Mouse (Mus musculus): ENCODE data around the gene Dtd2. TPM values are rescaled to one million over a fixed set of nuclear protein-coding genes. Genes with fewer than 3 reads are reported as not detected.
A peak's percentile ranks its signal among the peaks of the same experiment; 100 is the strongest.

The Dtd2 gene
- polyA plus RNA-seq, 1 experiment from 2014 or later = 34.5 TPM

DNA sequence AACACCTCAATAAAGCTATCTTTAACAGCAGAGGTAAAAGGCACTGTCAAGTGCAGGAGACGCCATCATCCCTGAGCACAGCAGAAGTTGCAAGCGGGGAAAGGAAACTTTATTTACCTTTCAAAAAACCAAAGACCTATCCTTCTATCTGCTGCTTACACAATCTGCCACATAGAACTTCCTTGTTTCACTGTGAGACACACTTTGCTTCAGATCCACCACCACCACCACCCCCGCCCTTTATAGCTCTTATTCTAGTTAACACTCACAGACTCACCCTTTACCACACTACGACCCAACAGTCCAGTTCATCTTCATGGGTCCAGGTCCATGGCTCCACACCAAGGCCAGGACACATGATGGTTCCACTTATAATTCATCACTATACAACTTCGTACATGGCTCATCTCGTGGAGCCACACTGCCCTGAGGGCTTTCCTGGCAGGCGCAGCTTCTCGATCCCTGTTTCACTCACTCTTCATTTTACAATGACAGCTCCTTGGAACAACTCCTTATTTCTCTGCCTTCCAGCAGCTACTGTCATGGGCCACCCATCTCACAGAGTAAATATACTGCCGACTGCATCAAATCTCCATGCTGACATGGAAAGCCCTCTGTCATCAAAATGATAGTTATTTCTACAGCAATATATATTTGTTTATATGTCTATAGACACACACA, 38.2 kb downstream of the Dtd2 start:
- no peak for DNase-seq (ENCODE audit: low spot score)
- Histone ChIP-seq H3K4me2 (ENCODE audit: low read length) (no peak overlapping the region), H3K4me1 (replicated peaks; ENCODE audit: insufficient read depth, low read length) (no peaks in the 10 kb centered on the region; the same call in 1 of the 2 replicates), H3K27ac (no peak overlapping the region), H3K36me3 (ENCODE audit: insufficient read depth, low read length) (no peaks in the 10 kb centered on the region), H3K4me3 (replicated peaks; ENCODE audit: low read depth, low read length) (no peak overlapping the region), H3K9me3 (replicated peaks; ENCODE audit: low read length) (no peaks in the 10 kb centered on the region), H3K9ac (ENCODE audit: low read depth, low read length) (no peak overlapping the region), H3K27me3 (ENCODE audit: insufficient read depth, low read length) (no peaks in the 10 kb centered on the region)
- no peak for TF ChIP-seq CTCF (IDR thresholded peaks at IDR 0.05; ENCODE audit: low read depth)
- WGBS = 89% methylated on average over 9 of the region's 9 CpGs
- ATAC-seq (replicated peaks; ENCODE audit: low FRiP score, low read depth) = no peak

GRCm38 (mm10) chr12:51957626-51958025, 48.7 kb downstream of the Dtd2 start:
- Histone ChIP-seq H3K4me2 (ENCODE audit: low read length) (no peak overlapping the region), H3K9ac (ENCODE audit: low read depth, low read length) (no peak overlapping the region), H3K27ac (no peak overlapping the region), H3K4me1 (replicated peaks; ENCODE audit: insufficient read depth, low read length) (no peaks in the 10 kb centered on the region), H3K27me3 (ENCODE audit: insufficient read depth, low read length) (no peaks in the 10 kb centered on the region), H3K36me3 (ENCODE audit: insufficient read depth, low read length) (peaks cover 5% of the 10 kb centered on the region; the same call in 1 of the 2 replicates), H3K4me3 (replicated peaks; ENCODE audit: low read depth, low read length) (no peak overlapping the region), H3K9me3 (replicated peaks; ENCODE audit: low read length) (no peaks in the 10 kb centered on the region)
- no peak for DNase-seq (ENCODE audit: low spot score)
- ATAC-seq (replicated peaks; ENCODE audit: low FRiP score, low read depth) = no peak
- 87% methylated on average over 6 of the region's 6 CpGs for WGBS
- TF ChIP-seq CTCF (IDR thresholded peaks at IDR 0.05; ENCODE audit: low read depth) = no peak

DNA sequence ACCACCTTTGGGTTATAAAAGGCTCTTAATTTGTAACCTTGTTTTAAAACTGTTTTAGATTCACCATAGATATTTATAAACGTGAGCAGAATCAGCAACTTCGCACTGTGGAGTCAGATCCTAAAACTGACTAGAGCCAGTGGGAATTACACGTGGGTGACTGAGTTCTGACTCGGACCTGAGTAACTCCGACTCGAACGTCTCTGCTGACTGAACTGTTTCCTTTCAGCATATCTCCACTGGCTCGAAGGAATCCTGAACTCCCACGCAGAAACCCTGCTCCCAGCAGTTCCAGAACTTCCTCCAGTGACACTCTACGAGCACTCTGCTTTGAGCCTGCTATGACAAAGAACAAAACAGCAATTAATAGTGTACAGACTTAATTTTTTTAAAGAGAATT, 54.0 kb downstream of the Dtd2 start:
- Histone ChIP-seq H3K27me3 (ENCODE audit: insufficient read depth, low read length) (no peaks in the 10 kb centered on the region), H3K27ac (no peak overlapping the region), H3K4me1 (replicated peaks; ENCODE audit: insufficient read depth, low read length) (no peaks in the 10 kb centered on the region), H3K4me3 (replicated peaks; ENCODE audit: low read depth, low read length) (no peak overlapping the region), H3K4me2 (ENCODE audit: low read length) (no peak overlapping the region), H3K9me3 (replicated peaks; ENCODE audit: low read length) (no peaks in the 10 kb centered on the region), H3K9ac (ENCODE audit: low read depth, low read length) (no peak overlapping the region), H3K36me3 (ENCODE audit: insufficient read depth, low read length) (peaks cover 26% of the 10 kb centered on the region)
- 38% methylated on average over 10 of the region's 10 CpGs for WGBS
- DNase-seq (ENCODE audit: low spot score) (peak; percentile 33), ATAC-seq (replicated peaks; ENCODE audit: low FRiP score, low read depth) (no peak; the same call in 1 of the 2 replicates)
- TF ChIP-seq CTCF (IDR thresholded peaks at IDR 0.05; ENCODE audit: low read depth) = no peak

- Histone ChIP-seq H3K4me2 (ENCODE audit: low read length) (no peak overlapping the region), H3K36me3 (ENCODE audit: insufficient read depth, low read length) (peaks cover 33% of the 10 kb centered on the region), H3K9me3 (replicated peaks; ENCODE audit: low read length) (no peaks in the 10 kb centered on the region), H3K4me1 (replicated peaks; ENCODE audit: insufficient read depth, low read length) (no peaks in the 10 kb centered on the region), H3K27me3 (ENCODE audit: insufficient read depth, low read length) (no peaks in the 10 kb centered on the region), H3K9ac (ENCODE audit: low read depth, low read length) (no peak overlapping the region), H3K4me3 (replicated peaks; ENCODE audit: low read depth, low read length) (no peak overlapping the region), H3K27ac (no peak overlapping the region)
- DNase-seq (ENCODE audit: low spot score) (peak; percentile 37), ATAC-seq (replicated peaks; ENCODE audit: low FRiP score, low read depth) (peak; percentile 52; the same call in 1 of the 2 replicates)
- TF ChIP-seq CTCF (IDR thresholded peaks at IDR 0.05; ENCODE audit: low read depth) = peak; percentile 52
- 85% methylated on average over 10 of the region's 10 CpGs for WGBS
These were observed 58.8 kb downstream of the Dtd2 start for GRCm38 (mm10) chr12:51947498-51947945.

- Histone ChIP-seq H3K27me3 (ENCODE audit: insufficient read depth, low read length) (no peaks in the 10 kb centered on the region), H3K36me3 (ENCODE audit: insufficient read depth, low read length) (peaks cover 16% of the 10 kb centered on the region), H3K9me3 (replicated peaks; ENCODE audit: low read length) (no peaks in the 10 kb centered on the region), H3K27ac (no peak overlapping the region), H3K9ac (ENCODE audit: low read depth, low read length) (no peak overlapping the region), H3K4me1 (replicated peaks; ENCODE audit: insufficient read depth, low read length) (no peaks in the 10 kb centered on the region), H3K4me2 (ENCODE audit: low read length) (no peak overlapping the region), H3K4me3 (replicated peaks; ENCODE audit: low read depth, low read length) (no peak overlapping the region)
- TF ChIP-seq CTCF (IDR thresholded peaks at IDR 0.05; ENCODE audit: low read depth) = no peak
- 94% methylated on average over 9 of the region's 9 CpGs for WGBS
- ATAC-seq (replicated peaks; ENCODE audit: low FRiP score, low read depth) = no peak
- DNase-seq (ENCODE audit: low spot score) = no peak
These were observed 61.0 kb downstream of the Dtd2 start for GRCm38 (mm10) chr12:51945331-51945730.

- Histone ChIP-seq H3K27ac (no peak overlapping the region), H3K4me3 (replicated peaks; ENCODE audit: low read depth, low read length) (no peak overlapping the region), H3K36me3 (ENCODE audit: insufficient read depth, low read length) (0 out of 2 replicates have a peak, but pooled peaks cover 13% of the 10 kb centered on the region), H3K27me3 (ENCODE audit: insufficient read depth, low read length) (no peaks in the 10 kb centered on the region), H3K9me3 (replicated peaks; ENCODE audit: low read length) (no peaks in the 10 kb centered on the region), H3K9ac (ENCODE audit: low read depth, low read length) (no peak overlapping the region), H3K4me1 (replicated peaks; ENCODE audit: insufficient read depth, low read length) (no peaks in the 10 kb centered on the region), H3K4me2 (ENCODE audit: low read length) (no peak overlapping the region)
- no peak for DNase-seq (ENCODE audit: low spot score)
- TF ChIP-seq CTCF (IDR thresholded peaks at IDR 0.05; ENCODE audit: low read depth) = no peak
- 84% methylated on average over 4 of the region's 4 CpGs for WGBS
- no peak for ATAC-seq (replicated peaks; ENCODE audit: low FRiP score, low read depth)
These were observed 66.5 kb downstream of the Dtd2 start for GRCm38 (mm10) chr12:51939848-51940247.

Other genes with a start within 250 kb of the Dtd2 start
- 28.1 and 30.9 TPM in 2 replicates for gene Hectd1, start 177.0 kb downstream of the Dtd2 start, polyA plus RNA-seq (2015; fragmentation: Nextera tagmentation; extraction: Ambion mirVana)
- gene Heatr5a, start 35.2 kb downstream of the Dtd2 start, polyA plus RNA-seq (2015; fragmentation: Nextera tagmentation; extraction: Ambion mirVana) = 3.7 and 4.3 TPM in 2 replicates
- not detected in 2 replicates for gene Gpr33, start 21.6 kb upstream of the Dtd2 start, polyA plus RNA-seq (2015; fragmentation: Nextera tagmentation; extraction: Ambion mirVana)
- 13.8 and 14.7 TPM in 2 replicates for gene Nubpl, start 91.2 kb upstream of the Dtd2 start, polyA plus RNA-seq (2015; fragmentation: Nextera tagmentation; extraction: Ambion mirVana)

Data from kidney, postnatal 0 days (tissue).